26 mouse cellular contexts compared by ENCODE assay signal in the genomic region with DNA sequence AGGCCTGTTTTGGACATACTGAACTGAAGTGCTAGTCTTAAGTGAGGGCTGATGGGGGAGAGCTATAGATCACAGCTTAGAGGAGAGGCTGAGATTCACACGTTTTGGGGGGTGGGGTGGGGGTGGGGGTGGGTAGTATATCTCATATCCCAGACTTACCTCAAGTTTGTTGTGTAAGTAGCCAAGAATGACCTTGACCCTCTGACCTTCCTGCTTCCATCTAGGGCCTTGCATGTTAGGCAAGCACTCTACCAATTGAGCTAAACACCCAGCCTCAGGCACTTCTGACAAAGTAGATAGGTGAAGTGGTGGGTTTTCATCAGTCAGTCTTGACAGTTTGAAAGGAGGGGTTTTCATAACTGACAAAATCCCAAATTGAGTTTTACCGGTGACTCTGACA. TPM values are rescaled to one million over a fixed set of nuclear protein-coding genes. Genes with fewer than 3 reads are reported as not detected.
"Had no signal": no experiment of that assay in that cellular context is flagged by ENCODE, and none has a peak within 500 bp of the region (broad histone marks: within the 10 kb centered on the region; RNA-seq: fewer than 3 reads in every experiment).

No protein-coding gene starts in this region.

- H3K4me3 ChIP-seq: gastrocnemius, adult 2 months; heart, embryonic 10.5 days; heart, embryonic 12.5 days; hindbrain, embryonic 10.5 days; hindbrain, embryonic 12.5 days; intestine, embryonic 15.5 days; layer of hippocampus, adult 2 months; left cerebral cortex, adult 2 months; limb, embryonic 12.5 days; liver, embryonic 13.5 days had no signal

- H3K27ac ChIP-seq: gastrocnemius, adult 2 months; heart, embryonic 10.5 days; hindbrain, embryonic 10.5 days; hindbrain, embryonic 12.5 days; hindbrain, embryonic 14.5 days; intestine, embryonic 15.5 days; layer of hippocampus, adult 2 months; left cerebral cortex, adult 2 months; limb, embryonic 12.5 days; liver, embryonic 13.5 days had no signal

- DNase-seq: gastrocnemius, adult 2 months; gastrocnemius, postnatal 10 days; gastrocnemius, postnatal 25 days; heart, adult 18-20 months; heart, postnatal 10 days; heart, postnatal 4 days; kidney, adult 18-20 months; kidney, adult 8-10 months; kidney, postnatal 10 days; kidney, postnatal 25 days; kidney, postnatal 4 days; liver; liver, embryonic 13.5 days had no signal

- H3K9ac ChIP-seq: heart, embryonic 12.5 days; hindbrain, embryonic 12.5 days; hindbrain, embryonic 14.5 days; intestine, embryonic 15.5 days; limb, embryonic 12.5 days; liver, embryonic 13.5 days had no signal

- H3K4me1 ChIP-seq: hindbrain, embryonic 12.5 days; liver, embryonic 13.5 days had no signal

- H3K9me3 ChIP-seq: heart, embryonic 10.5 days; heart, embryonic 12.5 days; hindbrain, embryonic 12.5 days; intestine, embryonic 15.5 days; limb, embryonic 12.5 days; liver, embryonic 13.5 days had no signal

- H3K4me2 ChIP-seq: heart, embryonic 12.5 days; hindbrain, embryonic 12.5 days; hindbrain, embryonic 14.5 days; intestine, embryonic 15.5 days; limb, embryonic 12.5 days; liver, embryonic 11.5 days; liver, embryonic 13.5 days had no signal

- ATAC-seq: hindbrain, embryonic 16.5 days; inflammation-experienced regulatory T-cells, adult 6 months; intestine, embryonic 15.5 days; intestine, postnatal 0 days had no signal

- H3K27me3 ChIP-seq: heart, embryonic 12.5 days; hindbrain, embryonic 12.5 days; intestine, embryonic 15.5 days; limb, embryonic 12.5 days; liver, embryonic 13.5 days had no signal

- H3K36me3 ChIP-seq: intestine, embryonic 15.5 days; liver, embryonic 13.5 days had no signal

RNA-seq across cellular contexts. Expression of a gene that starts 14.5 kb away (rescaled TPM):
- polyA plus RNA-seq: inflammation-experienced regulatory T-cells, adult 6 months had no signal
